In the genomic region with DNA sequence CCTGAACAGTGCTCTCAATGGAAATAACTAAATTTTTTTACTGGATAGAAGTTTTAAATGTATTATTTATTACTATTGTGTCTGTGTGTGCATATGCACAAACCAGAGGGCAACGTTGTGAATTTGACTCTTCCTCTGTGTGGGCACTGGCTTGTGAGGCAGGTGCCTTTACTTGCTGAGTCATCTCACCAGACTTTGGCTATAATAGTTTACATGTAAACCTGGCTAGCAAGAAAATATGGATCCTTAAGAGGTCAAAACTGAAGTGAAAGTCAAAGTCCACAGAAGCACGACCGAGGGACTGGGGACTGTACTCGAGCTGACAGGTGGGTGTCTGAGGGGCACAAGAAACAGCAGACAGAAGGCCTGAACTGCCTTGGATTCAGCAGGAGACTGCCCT, we compare ENCODE assay signal across 23 mouse cellular contexts. TPM values are rescaled to one million over a fixed set of nuclear protein-coding genes. Genes with fewer than 3 reads are reported as not detected.
DNase-seq lines count a peak whose midpoint lies in the region; ATAC-seq and TF ChIP-seq lines count a peak whose summit lies in the region.
"Had no signal": no experiment of that assay in that cellular context is flagged by ENCODE, and none has a peak within 500 bp of the region (broad histone marks: within the 10 kb centered on the region; RNA-seq: fewer than 3 reads in every experiment).

No protein-coding gene starts in this region.

- no peak for DNase-seq in heart, postnatal 10 days
- peak; percentile 67 for DNase-seq in kidney, adult 2 months
- DNase-seq in kidney, postnatal 25 days = no peak
- DNase-seq in liver, embryonic 11.5 days (ENCODE audit: low spot score) = no peak
- DNase-seq in liver = no peak
- DNase-seq in liver, postnatal 0 days = no peak
- no peak for DNase-seq in gastrocnemius, postnatal 4 days (ENCODE audit: low spot score in 2 of 2)
- DNase-seq: adrenal gland, adult 8-10 months; adrenal gland, postnatal 36 days; cerebellum, adult 2 months; cerebellum, postnatal 14 days; embryo, embryonic 11 days; gastrocnemius, adult 2 months; gastrocnemius, postnatal 25 days; heart, adult 11 months had no signal

- H3K4me3 ChIP-seq in heart, embryonic 11.5 days (ENCODE audit: low read depth, low read length) = no peak overlapping the region
- H3K4me3 ChIP-seq in kidney, adult 2 months (ENCODE audit: insufficient read depth, low read depth, low read length) = no peak overlapping the region
- no peak overlapping the region for H3K4me3 ChIP-seq in liver, embryonic 11.5 days (ENCODE audit: low read depth, low read length)
- H3K4me3 ChIP-seq in liver, postnatal 0 days (ENCODE audit: low read depth, low read length) = no peak overlapping the region
- H3K4me3 ChIP-seq: embryonic facial prominence, embryonic 15.5 days; erythroblast, embryonic 14.5 days; forebrain, embryonic 10.5 days; gastrocnemius, adult 2 months; heart, embryonic 15.5 days; hindbrain, embryonic 13.5 days had no signal

- intact Hi-C loops in heart, postnatal 10 days (cut with DNase I) = no loop called here

- H3K36me3 ChIP-seq in heart, embryonic 11.5 days (ENCODE audit: control insufficient read depth, insufficient read depth, low read length) = no peaks in the 10 kb centered on the region
- no peaks in the 10 kb centered on the region for H3K36me3 ChIP-seq in kidney, adult 2 months (ENCODE audit: control insufficient read depth, insufficient read depth, low read length)
- H3K36me3 ChIP-seq in liver, embryonic 11.5 days (ENCODE audit: control insufficient read depth, insufficient read depth, low read length) = peaks cover 3% of the 10 kb centered on the region; the same call in 1 of the 2 replicates
- no peaks in the 10 kb centered on the region for H3K36me3 ChIP-seq in liver, postnatal 0 days (replicated peaks; ENCODE audit: insufficient read depth, low read length)
- H3K36me3 ChIP-seq: heart, embryonic 15.5 days had no signal

- peak overlapping the region; percentile 17; the same call in 1 of the 2 replicates for H3K27ac ChIP-seq in heart, embryonic 11.5 days (ENCODE audit: low read depth, low read length)
- peak overlapping the region; percentile 36; the same call in 1 of the 2 replicates for H3K27ac ChIP-seq in kidney, adult 2 months (ENCODE audit: insufficient read depth, low read depth, low read length)
- H3K27ac ChIP-seq in liver, embryonic 11.5 days (ENCODE audit: low read depth, low read length) = no peak overlapping the region
- peak overlapping the region; percentile 34; the same call in 1 of the 2 replicates for H3K27ac ChIP-seq in liver, postnatal 0 days (ENCODE audit: low read depth)
- H3K27ac ChIP-seq: embryonic facial prominence, embryonic 15.5 days; forebrain, embryonic 10.5 days; gastrocnemius, adult 2 months; heart, embryonic 15.5 days; hindbrain, embryonic 13.5 days; hindbrain, postnatal 0 days had no signal

- H3K4me1 ChIP-seq in heart, embryonic 11.5 days (ENCODE audit: control insufficient read depth, insufficient read depth, low read length) = peaks cover 22% of the 10 kb centered on the region
- H3K4me1 ChIP-seq in kidney, adult 2 months (ENCODE audit: control insufficient read depth, insufficient read depth, low read length) = peaks cover 34% of the 10 kb centered on the region
- peaks cover 7% of the 10 kb centered on the region for H3K4me1 ChIP-seq in liver, embryonic 11.5 days (replicated peaks; ENCODE audit: control insufficient read depth, insufficient read depth, low read length)
- peaks cover 29% of the 10 kb centered on the region for H3K4me1 ChIP-seq in liver, postnatal 0 days (ENCODE audit: insufficient read depth)
- H3K4me1 ChIP-seq: embryonic facial prominence, embryonic 15.5 days; forebrain, embryonic 10.5 days; hindbrain, embryonic 13.5 days had no signal

- no peaks in the 10 kb centered on the region for H3K27me3 ChIP-seq in heart, embryonic 11.5 days (ENCODE audit: control insufficient read depth, insufficient read depth, low read length)
- no peaks in the 10 kb centered on the region for H3K27me3 ChIP-seq in kidney, adult 2 months (replicated peaks; ENCODE audit: control insufficient read depth, insufficient read depth, low read length)
- H3K27me3 ChIP-seq in liver, embryonic 11.5 days (replicated peaks; ENCODE audit: control insufficient read depth, insufficient read depth, low read length) = no peaks in the 10 kb centered on the region
- H3K27me3 ChIP-seq in liver, postnatal 0 days (ENCODE audit: insufficient read depth, low read length) = no peaks in the 10 kb centered on the region
- H3K27me3 ChIP-seq: embryonic facial prominence, embryonic 15.5 days; heart, embryonic 15.5 days; hindbrain, embryonic 13.5 days had no signal

- WGBS in heart, embryonic 11.5 days (ENCODE audit: insufficient replicate concordance) = 77% methylated on average over 4 of the region's 4 CpGs
- WGBS in kidney, adult 2 months = 42% methylated on average over 4 of the region's 4 CpGs
- 73% methylated on average over 4 of the region's 4 CpGs for WGBS in liver, embryonic 11.5 days
- WGBS in liver, postnatal 0 days (ENCODE audit: insufficient replicate concordance) = 43% methylated on average over 4 of the region's 4 CpGs

- ATAC-seq in heart, embryonic 11.5 days (replicated peaks; ENCODE audit: insufficient number of reproducible peaks, low FRiP score, low TSS enrichment) = no peak
- no peak for ATAC-seq in liver, embryonic 11.5 days (replicated peaks; ENCODE audit: low FRiP score)
- no peak for ATAC-seq in liver, postnatal 0 days
- ATAC-seq: forebrain, embryonic 14.5 days; hindbrain, postnatal 0 days had no signal

- TF ChIP-seq EP300 in liver, postnatal 0 days (IDR thresholded peaks at IDR 0.05; ENCODE audit: low read depth) = no peak

- H3K9me3 ChIP-seq in heart, embryonic 11.5 days (replicated peaks; ENCODE audit: control insufficient read depth, low read length) = no peaks in the 10 kb centered on the region
- H3K9me3 ChIP-seq in liver, embryonic 11.5 days (ENCODE audit: control insufficient read depth, low read length) = no peaks in the 10 kb centered on the region
- no peaks in the 10 kb centered on the region for H3K9me3 ChIP-seq in liver, postnatal 0 days (ENCODE audit: low read length)
- H3K9me3 ChIP-seq: embryonic facial prominence, embryonic 15.5 days; forebrain, embryonic 10.5 days; heart, embryonic 15.5 days; hindbrain, embryonic 13.5 days had no signal

- no peak for TF ChIP-seq POLR2A in kidney, adult 2 months (IDR thresholded peaks at IDR 0.05; ENCODE audit: low read depth, low read length)

- H3K9ac ChIP-seq in heart, embryonic 11.5 days (ENCODE audit: low read depth, low read length) = peak overlapping the region; percentile 36; the same call in 1 of the 2 replicates
- 0 out of 2 replicates have a peak overlapping the region, but pooled peaks have one; percentile 16 for H3K9ac ChIP-seq in liver, embryonic 11.5 days (ENCODE audit: low read depth, low read length)
- no peak overlapping the region for H3K9ac ChIP-seq in liver, postnatal 0 days (replicated peaks)
- H3K9ac ChIP-seq: embryonic facial prominence, embryonic 15.5 days; heart, embryonic 15.5 days; hindbrain, embryonic 13.5 days had no signal

- no peak overlapping the region for H3K4me2 ChIP-seq in heart, embryonic 11.5 days
- no peak overlapping the region for H3K4me2 ChIP-seq in liver, embryonic 11.5 days
- no peak overlapping the region for H3K4me2 ChIP-seq in liver, postnatal 0 days (ENCODE audit: low read depth, low read length)
- H3K4me2 ChIP-seq: embryonic facial prominence, embryonic 15.5 days; heart, embryonic 15.5 days; hindbrain, embryonic 13.5 days had no signal

- TF ChIP-seq CTCF in kidney, adult 2 months (conservative IDR thresholded peaks at IDR 0.05; ENCODE audit: insufficient read depth, insufficient read length, low read depth, low read length) = no peak
- no peak for TF ChIP-seq CTCF in liver, postnatal 0 days (IDR thresholded peaks at IDR 0.05; ENCODE audit: low read depth)

RNA-seq across cellular contexts. Expression of a gene that starts 8.5 kb away (rescaled TPM):
- polyA plus RNA-seq in heart, embryonic 11.5 days (2014; fragmentation: Nextera tagmentation; extraction: Ambion mirVana) = 15.3 and 17.6 TPM in 2 replicates
- total RNA-seq in heart, postnatal 10 days (2021) = 1 to 10 TPM; 6.0 TPM
- polyA plus RNA-seq in kidney, adult 2 months (2012; rRNA removed) = 21.0 and 21.1 TPM in 2 replicates
- polyA plus RNA-seq in liver, embryonic 11.5 days (2014; fragmentation: Nextera tagmentation; extraction: Ambion mirVana) = 13.9 and 18.7 TPM in 2 replicates
- 5.0 and 5.1 TPM in 2 replicates for polyA plus RNA-seq in liver, postnatal 0 days (2015; fragmentation: Nextera tagmentation; extraction: Ambion mirVana)
- 1 to 10 TPM; 9.7 to 9.8 TPM for total RNA-seq in gastrocnemius, postnatal 4 days (2021)

RNA-seq across cellular contexts. Expression of a gene that starts 27.9 kb away (rescaled TPM):
- polyA plus RNA-seq in heart, embryonic 11.5 days (2014; fragmentation: Nextera tagmentation; extraction: Ambion mirVana) = 159 and 197 TPM in 2 replicates
- total RNA-seq in heart, postnatal 10 days (2021) = 100 to 1,000 TPM; 239 to 247 TPM
- polyA plus RNA-seq in kidney, adult 2 months (2012; rRNA removed) = 337 and 344 TPM in 2 replicates
- polyA plus RNA-seq in liver, embryonic 11.5 days (2014; fragmentation: Nextera tagmentation; extraction: Ambion mirVana) = 176 and 177 TPM in 2 replicates
- 154 and 172 TPM in 2 replicates for polyA plus RNA-seq in liver, postnatal 0 days (2015; fragmentation: Nextera tagmentation; extraction: Ambion mirVana)
- 100 to 1,000 TPM; 204 to 225 TPM for total RNA-seq in gastrocnemius, postnatal 4 days (2021)

RNA-seq across cellular contexts. Expression of a gene that starts 28.0 kb away (rescaled TPM):
- 14.2 and 14.4 TPM in 2 replicates for polyA plus RNA-seq in heart, embryonic 11.5 days (2014; fragmentation: Nextera tagmentation; extraction: Ambion mirVana)
- total RNA-seq in heart, postnatal 10 days (2021) = 100 to 1,000 TPM; 122 to 127 TPM
- polyA plus RNA-seq in kidney, adult 2 months (2012; rRNA removed) = 85.4 and 105 TPM in 2 replicates
- 22.3 and 25.4 TPM in 2 replicates for polyA plus RNA-seq in liver, embryonic 11.5 days (2014; fragmentation: Nextera tagmentation; extraction: Ambion mirVana)
- polyA plus RNA-seq in liver, postnatal 0 days (2015; fragmentation: Nextera tagmentation; extraction: Ambion mirVana) = 17.2 and 18.6 TPM in 2 replicates
- total RNA-seq in gastrocnemius, postnatal 4 days (2021) = 10 to 100 TPM; 37.0 to 40.1 TPM

RNA-seq across cellular contexts. Expression of a gene that starts 51.5 kb away (rescaled TPM):
- polyA plus RNA-seq in heart, embryonic 11.5 days (2014; fragmentation: Nextera tagmentation; extraction: Ambion mirVana) = 20.7 and 27.3 TPM in 2 replicates
- total RNA-seq in heart, postnatal 10 days (2021) = 10 to 100 TPM; 44.5 to 48.6 TPM
- polyA plus RNA-seq in kidney, adult 2 months (2012; rRNA removed) = 52.2 and 60.9 TPM in 2 replicates
- 30.1 and 34.0 TPM in 2 replicates for polyA plus RNA-seq in liver, embryonic 11.5 days (2014; fragmentation: Nextera tagmentation; extraction: Ambion mirVana)
- polyA plus RNA-seq in liver, postnatal 0 days (2015; fragmentation: Nextera tagmentation; extraction: Ambion mirVana) = 8.9 and 9.1 TPM in 2 replicates
- total RNA-seq in gastrocnemius, postnatal 4 days (2021) = 10 to 100 TPM; 36.1 to 37.3 TPM

RNA-seq across cellular contexts. Expression of a gene that starts 55.7 kb away (rescaled TPM):
- polyA plus RNA-seq in heart, embryonic 11.5 days (2014; fragmentation: Nextera tagmentation; extraction: Ambion mirVana) = 0.74 TPM in 1 of 2 replicates, not detected in the other
- total RNA-seq in heart, postnatal 10 days (2021) = 1 to 10 TPM; 5.0 to 5.9 TPM
- polyA plus RNA-seq in kidney, adult 2 months (2012; rRNA removed) = 33.8 and 46.3 TPM in 2 replicates
- polyA plus RNA-seq in liver, embryonic 11.5 days (2014; fragmentation: Nextera tagmentation; extraction: Ambion mirVana) = 0.82 and 2.6 TPM in 2 replicates
- polyA plus RNA-seq in liver, postnatal 0 days (2015; fragmentation: Nextera tagmentation; extraction: Ambion mirVana) = 0.68 and 0.89 TPM in 2 replicates
- 1 to 10 TPM; 5.7 to 7.3 TPM for total RNA-seq in gastrocnemius, postnatal 4 days (2021)
- polyA plus RNA-seq: erythroblast, embryonic 14.5 days had no signal
